Mouse (Mus musculus) 3134 (cell line): Measurements from ENCODE around the gene 1700037H04Rik.

Experiments
- DNase-seq: peaks from one replicate; pipeline ENCODE4 v3.0.0-alpha.2; 2011; ENCODE audit warnings: low spot score; ENCODE audit not compliant: insufficient read length; ENCODE audit errors: extremely low read depth

The 1700037H04Rik gene

GRCm38 (mm10) chr2:131159938-131160581 is at the start of gene 1700037H04Rik:
Gene 1700037H04Rik, minus strand, starts transcription at chr2:131160081.
- peak; percentile 97 for DNase-seq

GRCm38 (mm10) chr2:131209125-131209795 is 49.4 kb upstream of the 1700037H04Rik start:
- no peak for DNase-seq

DNA sequence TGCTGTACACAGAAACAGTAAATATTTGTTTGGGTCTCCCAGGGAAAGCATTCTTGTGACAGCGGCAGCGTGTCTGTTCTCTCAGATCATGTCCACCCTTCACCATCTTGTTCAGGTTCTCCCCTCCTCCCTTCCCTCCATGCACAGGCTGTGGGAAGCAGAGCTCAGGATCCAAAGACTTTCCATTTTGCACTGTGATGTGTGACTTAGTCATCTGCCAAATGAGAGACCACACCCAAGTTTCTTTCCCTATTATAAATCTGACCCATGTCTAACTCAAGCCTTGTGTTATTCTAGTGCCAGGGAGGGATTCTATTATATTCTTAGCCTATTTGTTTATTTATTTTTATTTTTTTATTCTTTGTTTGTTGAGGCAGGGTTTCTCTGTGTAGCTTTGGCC is 48.5 kb upstream of the 1700037H04Rik start:
- DNase-seq = peak; percentile 39

DNA sequence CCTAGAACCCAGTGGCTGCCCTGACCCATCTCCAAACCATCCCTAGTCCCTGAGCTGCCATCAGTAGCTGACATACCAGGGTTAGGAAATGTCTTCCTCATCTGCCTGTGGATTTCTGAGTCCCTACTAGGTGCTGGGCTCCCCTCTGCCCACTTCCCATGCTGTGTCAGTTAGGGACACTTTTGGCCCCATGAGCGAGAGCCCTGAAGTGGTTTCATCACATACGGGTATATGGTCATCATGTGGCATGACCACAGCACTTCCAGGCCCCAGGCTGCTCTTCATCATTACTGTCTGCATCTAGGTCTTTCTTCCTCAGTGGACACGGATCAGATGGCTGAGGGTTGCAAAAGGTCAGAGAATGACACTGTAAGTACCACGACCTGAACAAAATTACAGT is 46.9 kb upstream of the 1700037H04Rik start, which contains the start of gene Ap5s1:
Ap5s1 (plus strand) TSS at position 301 of the 400 bp plus-strand sequence.
- DNase-seq = no peak

DNA sequence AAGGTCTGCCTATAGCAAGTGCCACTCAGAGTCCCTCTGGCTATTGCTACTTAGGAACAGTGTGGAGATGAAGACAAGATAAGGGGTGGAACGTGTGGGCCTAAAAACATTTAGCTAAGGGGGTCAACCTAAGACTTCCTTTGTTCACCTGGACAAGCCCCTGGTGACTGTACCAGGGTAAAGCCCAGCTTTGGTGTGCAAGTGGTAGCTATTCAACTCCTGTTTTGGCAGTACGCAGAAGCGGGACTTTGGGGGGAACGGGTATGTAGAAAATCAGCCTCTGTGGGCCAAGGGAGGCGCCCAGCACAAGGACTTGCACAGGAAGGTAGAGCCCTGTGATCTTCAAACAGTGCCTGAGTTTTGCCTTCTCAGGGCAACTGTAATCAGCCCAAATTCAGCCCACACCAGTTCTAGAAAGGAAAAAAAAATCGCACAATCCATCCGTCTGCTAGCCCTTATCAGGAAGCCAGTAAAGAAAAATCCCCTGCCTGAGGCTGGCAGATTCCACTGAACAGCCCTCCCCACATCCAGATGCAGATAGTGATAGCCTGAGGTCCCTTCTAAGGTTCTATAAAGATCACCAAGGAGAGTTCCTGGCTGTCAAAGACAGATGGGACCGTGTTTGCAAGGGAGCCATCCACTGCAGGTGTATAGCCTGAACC is 45.8 kb upstream of the 1700037H04Rik start:
- no peak for DNase-seq

- peak; percentile 98 for DNase-seq
These were observed 44.6 kb upstream of the 1700037H04Rik start for GRCm38 (mm10) chr2:131204410-131204981.

- DNase-seq = peak; percentile 34
These were observed 44.0 kb upstream of the 1700037H04Rik start for GRCm38 (mm10) chr2:131203816-131204409.

DNA sequence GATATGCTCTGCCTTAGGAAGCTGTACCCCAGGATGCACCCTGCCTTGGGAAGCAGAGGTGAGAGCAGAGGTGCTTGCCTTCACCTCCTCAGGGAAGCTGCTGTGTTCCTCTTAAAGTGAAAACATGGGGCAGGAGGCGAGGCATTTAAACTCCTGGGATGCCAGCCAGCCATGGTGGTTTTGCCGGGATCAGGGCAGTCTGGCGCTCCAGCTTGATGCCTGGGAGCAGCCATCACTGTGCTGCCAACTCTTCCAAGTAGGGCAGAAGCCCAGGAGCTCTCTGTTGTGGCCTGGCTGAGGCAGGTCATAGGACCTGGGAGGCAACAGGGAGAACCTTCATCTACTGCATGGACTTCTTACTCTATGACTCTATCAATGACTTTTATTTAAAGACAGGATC is 41.4 kb upstream of the 1700037H04Rik start:
- DNase-seq = peak; percentile 61

GRCm38 (mm10) chr2:131200710-131201109 is 40.8 kb upstream of the 1700037H04Rik start:
- DNase-seq = no peak

- DNase-seq = no peak
These were observed 36.9 kb upstream of the 1700037H04Rik start for GRCm38 (mm10) chr2:131196606-131197316.

GRCm38 (mm10) chr2:131191005-131191390 is 31.1 kb upstream of the 1700037H04Rik start:
- DNase-seq = no peak

DNA sequence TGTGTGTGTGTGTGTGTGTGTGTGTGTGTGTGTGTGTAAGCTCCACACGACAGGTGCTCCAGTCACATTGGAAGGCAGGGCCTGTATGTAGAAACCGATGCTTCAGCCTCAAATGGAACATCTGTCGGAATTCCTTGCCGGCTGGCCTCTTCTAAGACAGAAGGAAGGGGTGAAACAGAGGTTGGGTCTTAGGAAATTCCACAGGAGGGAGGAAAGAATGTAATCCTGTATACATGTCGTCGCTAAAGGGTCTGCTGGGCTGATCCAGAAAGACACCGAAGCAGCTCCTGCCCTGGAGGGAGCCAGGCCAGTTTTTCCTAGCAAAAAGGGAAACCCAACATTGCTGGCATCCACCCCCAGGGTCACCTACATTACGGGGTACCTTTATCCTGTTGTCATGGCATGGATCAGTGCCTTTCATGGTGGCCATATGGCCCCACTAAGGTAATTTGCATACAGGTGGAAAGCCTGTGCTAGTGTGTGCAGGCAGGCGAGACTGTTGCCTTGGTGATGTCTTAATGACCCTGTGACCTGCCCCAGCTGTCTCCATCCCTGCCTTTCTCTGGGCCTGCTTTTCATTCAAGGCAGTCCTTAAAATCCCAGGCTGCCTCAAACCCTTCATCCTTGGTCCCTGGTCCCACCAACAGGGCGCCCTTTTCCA is 30.6 kb upstream of the 1700037H04Rik start:
- no peak for DNase-seq

DNA sequence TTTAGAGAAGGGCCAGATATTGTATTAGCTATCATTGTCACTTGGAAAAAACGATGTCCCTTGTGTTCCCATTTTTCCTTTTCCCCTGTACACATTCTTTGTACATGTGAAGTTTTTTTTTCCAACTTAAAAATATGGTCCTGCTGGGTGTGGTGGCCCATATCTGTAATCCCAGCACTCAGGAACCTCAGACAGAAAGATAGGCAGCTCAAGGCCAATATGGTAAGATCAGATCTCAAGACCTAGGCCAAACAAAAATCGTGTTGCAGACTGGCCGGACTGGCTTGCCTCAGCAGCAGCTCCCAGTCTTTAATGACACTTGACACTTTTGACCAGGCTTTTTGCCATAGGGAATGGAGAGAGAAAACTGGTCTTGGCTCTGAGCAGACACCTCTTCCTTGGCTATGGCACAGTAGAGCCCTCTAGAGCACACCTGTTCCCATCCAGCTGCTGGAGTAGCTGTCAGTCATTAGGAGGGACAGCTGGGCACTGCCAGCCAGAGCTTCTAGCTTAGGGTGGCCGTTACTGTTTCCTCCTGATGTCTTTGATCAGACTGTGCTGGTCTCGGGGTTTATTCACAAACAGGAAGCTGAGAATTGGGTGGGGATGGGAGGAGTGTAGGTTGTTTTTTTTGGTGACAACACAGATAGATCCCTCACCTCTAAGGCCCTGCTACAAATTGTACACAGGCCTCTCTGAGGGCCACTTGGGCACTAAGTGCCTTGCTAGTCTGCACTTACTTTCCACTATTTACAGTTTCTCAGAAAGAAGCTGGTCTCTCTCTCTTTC is 29.8 kb upstream of the 1700037H04Rik start:
- no peak for DNase-seq

DNA sequence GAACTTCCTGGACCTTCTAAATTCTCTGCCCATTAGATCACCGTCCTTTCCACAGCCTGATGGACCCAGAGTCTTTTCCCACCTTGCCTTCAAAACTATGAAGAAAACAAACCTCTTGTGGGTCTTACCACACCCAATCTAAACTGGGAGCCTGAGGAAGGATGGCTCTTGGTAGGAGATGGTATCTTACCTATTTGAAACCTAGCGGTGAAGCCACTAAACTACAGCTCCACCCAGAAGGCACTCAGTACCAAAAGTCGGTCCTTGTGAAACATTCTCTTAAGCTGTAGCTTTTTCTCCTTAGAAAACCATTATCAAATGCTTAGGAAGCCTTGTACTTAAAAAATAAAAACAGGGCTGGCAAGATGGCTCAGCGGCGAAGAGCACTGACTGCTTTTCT is 28.4 kb upstream of the 1700037H04Rik start:
- DNase-seq = no peak

DNA sequence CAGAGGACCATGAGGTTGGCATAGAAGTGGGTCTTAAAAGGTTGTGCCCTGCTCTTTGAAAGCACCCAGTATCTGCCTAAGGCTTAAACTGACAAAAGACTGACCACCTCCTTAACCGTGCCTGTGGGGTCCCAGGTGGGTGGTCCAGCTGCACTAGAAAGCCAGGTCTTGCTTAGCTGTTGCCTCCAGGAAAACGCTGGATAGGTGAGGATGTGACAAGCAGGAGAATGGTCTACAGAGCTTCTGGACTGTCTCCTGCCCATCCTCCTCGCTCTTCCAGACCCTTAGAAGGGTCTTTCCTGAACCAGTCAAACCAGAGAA is 27.7 kb upstream of the 1700037H04Rik start:
- DNase-seq = no peak

DNA sequence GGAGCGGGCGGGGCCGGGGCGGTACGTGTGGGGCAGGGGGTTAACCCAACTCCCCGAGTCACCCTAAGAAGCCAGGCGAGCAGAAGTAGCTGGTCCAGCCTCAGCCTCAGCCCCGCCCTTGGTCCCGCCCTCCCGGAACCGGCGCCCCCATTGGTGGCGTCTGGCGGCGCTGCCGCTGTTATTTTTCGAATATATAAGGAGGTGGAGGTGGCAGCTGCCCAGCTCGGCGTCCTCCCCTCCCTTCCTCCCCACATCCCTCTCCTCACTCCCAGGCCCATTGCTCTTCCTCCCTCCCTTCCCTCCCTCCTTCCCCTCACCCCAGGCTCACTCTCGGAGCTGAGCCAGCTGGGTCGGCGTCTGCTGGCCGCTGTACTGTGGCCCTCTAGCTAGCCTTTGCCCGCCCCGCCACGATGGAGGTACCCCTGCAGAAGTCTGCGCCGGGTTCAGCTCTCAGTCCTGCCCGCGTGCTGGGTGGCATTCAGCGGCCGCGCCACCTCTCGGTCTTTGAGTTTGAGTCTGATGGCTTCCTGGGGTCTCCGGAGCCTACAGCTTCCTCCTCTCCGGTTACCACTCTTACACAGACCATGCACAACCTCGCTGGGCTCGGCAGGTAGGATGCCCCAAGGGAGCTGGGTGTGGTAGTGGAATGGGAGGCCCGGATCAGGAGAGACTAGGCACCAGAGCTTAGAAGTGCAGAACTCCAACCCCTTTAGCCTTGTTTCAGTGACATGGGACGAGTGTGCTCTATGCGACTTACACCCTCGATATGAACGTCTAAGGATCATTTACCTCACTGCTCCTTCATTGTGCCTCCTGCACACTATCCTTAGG is 27.1 kb upstream of the 1700037H04Rik start, which contains the start of the genes Cdc25b and Spef1:
Cdc25b (plus strand) TSS at position 179 of the 831 bp plus-strand sequence.
Spef1 (minus strand) TSS at position 512 of the 831 bp plus-strand sequence.
- peak; percentile 98 for DNase-seq

GRCm38 (mm10) chr2:131186343-131186742 is 26.5 kb upstream of the 1700037H04Rik start:
- no peak for DNase-seq

- peak; percentile 79 for DNase-seq
These were observed 20.2 kb upstream of the 1700037H04Rik start, which contains the start of gene Cenpb for GRCm38 (mm10) chr2:131179990-131180587. Gene Cenpb, minus strand, starts transcription at chr2:131180067.
